Mouse (Mus musculus) erythroblast, adult 5-6 weeks (primary cell): ENCODE data around the gene Lrrc66. TPM values are rescaled to one million over a fixed set of nuclear protein-coding genes. Genes with fewer than 3 reads are reported as not detected.

Source experiments
- ATAC-seq: replicated peaks from 2 replicates; pipeline ENCODE4 v1.8.0; 2016; ENCODE audit warnings: moderate number of reproducible peaks, mild to moderate bottlenecking, moderate TSS enrichment, inconsistent platforms; ENCODE audit not compliant: poor library complexity, low FRiP score, severe bottlenecking
- total RNA-seq, 2 experiments: library from RNA; stranded (forward) in 1 of 2; stranded (reverse) in 1 of 2; fragments of 150-400 nt in 1 of 2; fragments of 200-764, 138-1000 nt in 1 of 2; gene quantifications; 2 replicates each; pipeline versions ENCODE4 v1.2.3 to v1.2.4; 2015 to 2017; ENCODE audit warnings: low replicate concordance in 2 of 2

The Lrrc66 gene
- total RNA-seq (2015; ENCODE audit: low replicate concordance) = not detected in 2 replicates
- 0.43 TPM in 1 of 2 replicates, not detected in the other for total RNA-seq (2017; ENCODE audit: low replicate concordance)

DNA sequence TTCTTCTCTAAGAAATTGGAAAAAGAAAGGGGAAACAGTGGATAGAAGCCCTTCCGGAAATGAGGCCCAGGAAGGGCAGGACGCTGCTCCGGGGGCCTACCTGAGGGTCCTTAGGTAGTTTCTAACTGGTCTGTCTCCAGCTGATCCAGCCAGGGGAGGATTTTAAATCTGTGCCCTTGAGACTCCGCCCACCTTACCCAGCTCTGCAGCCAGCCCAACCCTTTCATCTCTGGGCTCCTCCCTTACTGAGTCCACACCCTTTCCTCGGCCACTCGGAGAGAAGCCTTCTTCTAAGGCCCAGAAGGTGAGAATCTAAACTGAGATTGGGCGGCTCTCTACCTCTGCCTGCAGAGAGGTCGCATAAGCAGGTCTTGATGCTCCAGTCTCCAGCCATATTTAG is at the start of gene Lrrc66:
Gene Lrrc66 (minus strand): TSS at position 236 of the 400 bp plus-strand sequence.
- ATAC-seq = no peak; the same call in 1 of the 2 replicates

- ATAC-seq = no peak
These were observed 44.3 kb upstream of the Lrrc66 start for GRCm38 (mm10) chr5:73676626-73677025.

DNA sequence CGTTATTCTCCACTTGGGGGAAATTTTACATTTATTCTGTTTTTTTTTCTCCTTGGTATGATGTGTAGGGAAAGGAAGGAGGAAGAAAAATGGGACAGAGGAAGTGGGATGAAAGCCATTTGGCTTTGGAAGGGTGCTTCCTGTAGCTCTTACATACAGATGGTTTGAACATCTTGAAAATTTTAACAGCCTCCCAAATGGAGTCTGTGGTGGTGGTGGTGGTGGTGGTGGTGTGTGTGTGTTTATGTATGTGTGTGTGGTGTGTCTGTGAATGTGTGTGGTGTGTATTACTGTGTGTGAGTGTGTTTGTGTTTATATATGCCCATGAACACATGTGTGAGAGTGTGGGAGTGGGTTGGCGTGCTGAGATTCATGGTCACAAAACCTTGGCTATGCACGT is 43.3 kb upstream of the Lrrc66 start:
- ATAC-seq = no peak

- no peak for ATAC-seq
These were observed 37.1 kb upstream of the Lrrc66 start for GRCm38 (mm10) chr5:73669386-73669785.

- ATAC-seq = no peak
These were observed 35.6 kb upstream of the Lrrc66 start for GRCm38 (mm10) chr5:73667877-73668276.

DNA sequence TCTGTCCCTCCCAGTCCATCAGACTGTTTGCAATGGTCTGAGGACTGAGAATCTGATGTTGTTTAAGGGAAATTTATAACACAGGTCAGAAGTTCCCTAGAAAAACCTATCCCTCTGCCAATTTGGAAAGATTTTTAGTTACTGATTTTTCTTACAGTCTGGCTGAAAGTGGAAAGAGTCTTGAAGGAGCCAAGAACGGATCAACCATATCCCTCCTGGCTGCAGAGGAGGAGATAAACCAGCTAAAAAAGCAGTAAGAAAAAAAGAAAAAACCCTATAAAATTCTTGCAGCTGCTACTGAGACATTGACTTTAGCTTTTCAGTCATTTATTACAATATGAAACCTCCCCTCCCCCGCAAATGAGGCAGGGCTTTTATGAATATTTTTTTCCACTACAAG is 34.4 kb upstream of the Lrrc66 start:
- ATAC-seq = no peak

DNA sequence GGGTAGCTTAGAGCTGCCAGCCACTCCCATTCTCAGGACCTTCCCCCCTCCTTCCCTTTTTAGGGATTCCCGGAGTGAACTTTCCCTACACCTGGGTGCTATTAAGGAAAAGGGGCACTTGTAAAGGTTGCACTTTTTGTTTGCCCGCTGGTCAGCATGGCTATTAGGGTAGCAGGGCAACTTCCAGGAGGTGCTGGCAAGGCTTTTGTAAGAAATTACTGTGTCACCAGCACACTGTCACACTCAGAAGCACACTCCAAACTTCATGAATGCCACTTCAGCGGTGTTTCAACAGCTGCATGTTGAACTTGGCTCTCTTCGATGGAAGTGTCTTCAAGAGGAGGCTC is 19.5 kb upstream of the Lrrc66 start:
- ATAC-seq = no peak

- ATAC-seq = no peak
These were observed 18.9 kb upstream of the Lrrc66 start, which contains the start of gene Spata18 for GRCm38 (mm10) chr5:73651061-73651854. TSS of gene Spata18 (plus strand) at chr5:73651379.

DNA sequence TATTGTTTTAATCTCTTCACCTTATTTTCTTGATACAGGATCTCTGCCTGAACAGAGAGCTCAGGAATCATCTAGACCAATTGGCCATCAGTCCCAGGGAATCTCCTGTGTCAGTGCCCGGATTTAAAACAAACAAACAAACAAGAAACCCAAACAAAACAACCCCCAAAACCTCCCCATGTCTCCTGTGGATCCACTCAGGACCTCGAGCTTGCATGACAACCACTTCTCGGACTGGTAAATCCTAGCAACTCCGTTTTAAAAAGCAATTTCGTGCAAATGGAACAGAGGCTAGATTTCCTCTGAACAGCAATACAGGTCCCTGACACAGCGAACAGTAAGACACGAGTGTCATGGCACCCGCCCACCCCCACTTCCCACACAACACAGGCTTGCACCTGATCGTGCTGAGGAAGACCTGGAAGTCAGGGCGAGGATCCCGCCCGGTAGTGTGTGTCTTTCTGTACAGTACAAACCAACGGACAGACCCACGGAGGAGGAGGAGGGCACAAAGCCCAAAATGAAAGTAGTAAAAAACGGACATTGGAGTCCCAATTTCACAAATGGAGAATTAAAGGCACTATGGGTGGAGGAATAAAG is 18.1 kb upstream of the Lrrc66 start:
- ATAC-seq = no peak

DNA sequence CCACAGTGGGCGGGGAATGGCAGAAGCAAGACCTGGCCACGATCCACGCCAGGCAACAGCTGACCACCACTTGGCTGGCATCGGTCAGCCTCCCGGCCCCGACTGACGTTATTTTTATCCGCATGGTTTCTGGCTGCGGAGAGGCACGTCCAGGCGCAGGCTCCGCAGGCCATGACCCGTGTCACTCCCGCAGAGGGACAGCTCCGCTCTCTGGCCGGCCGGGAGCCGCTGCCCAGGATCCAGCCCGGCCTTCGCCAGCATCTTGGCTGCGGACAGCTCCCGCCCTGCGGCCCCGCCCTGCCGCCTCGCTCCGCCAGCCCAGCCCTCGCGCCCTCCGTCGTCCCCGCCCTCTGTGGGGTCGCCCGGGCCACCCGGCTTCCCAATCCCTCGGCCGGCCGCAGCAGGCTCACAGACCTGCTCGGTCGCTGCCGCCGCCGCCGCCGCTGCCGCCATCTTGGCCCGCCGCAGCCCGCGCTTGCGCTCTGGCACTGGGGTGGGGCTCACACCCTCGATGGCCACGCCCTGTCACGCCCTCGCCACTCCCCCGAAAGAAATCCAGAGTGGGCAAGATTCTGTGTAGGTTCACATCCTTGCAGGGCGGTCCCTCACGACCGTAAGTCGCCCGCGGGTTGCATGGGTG is 15.1 kb upstream of the Lrrc66 start, which contains the start of gene Sgcb:
Gene Sgcb (minus strand): TSS at position 530 of the 640 bp plus-strand sequence.
- no peak for ATAC-seq

DNA sequence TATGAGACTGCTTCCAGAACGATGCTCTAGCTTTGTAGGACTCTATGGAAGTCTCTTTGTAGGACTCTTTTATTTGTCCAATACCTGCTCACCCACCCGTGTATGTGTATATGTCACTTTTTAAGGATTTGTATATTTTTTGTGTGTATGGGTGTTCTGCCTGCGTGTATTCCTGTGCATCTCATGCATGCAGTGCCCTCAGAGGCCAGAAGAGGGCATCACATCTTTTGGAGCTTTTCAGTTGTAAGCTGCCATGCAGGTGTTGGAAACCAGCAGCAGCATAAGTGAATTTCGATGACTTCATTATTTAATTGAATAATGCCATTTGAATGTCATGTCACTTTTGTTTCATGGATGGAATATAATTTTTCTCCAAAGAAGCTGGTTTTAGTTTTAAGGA is 9.8 kb upstream of the Lrrc66 start:
- no peak for ATAC-seq

- ATAC-seq = no peak
These were observed 8.7 kb upstream of the Lrrc66 start for GRCm38 (mm10) chr5:73641058-73641457.

GRCm38 (mm10) chr5:73637337-73638107 is 5.2 kb upstream of the Lrrc66 start:
- ATAC-seq = no peak

DNA sequence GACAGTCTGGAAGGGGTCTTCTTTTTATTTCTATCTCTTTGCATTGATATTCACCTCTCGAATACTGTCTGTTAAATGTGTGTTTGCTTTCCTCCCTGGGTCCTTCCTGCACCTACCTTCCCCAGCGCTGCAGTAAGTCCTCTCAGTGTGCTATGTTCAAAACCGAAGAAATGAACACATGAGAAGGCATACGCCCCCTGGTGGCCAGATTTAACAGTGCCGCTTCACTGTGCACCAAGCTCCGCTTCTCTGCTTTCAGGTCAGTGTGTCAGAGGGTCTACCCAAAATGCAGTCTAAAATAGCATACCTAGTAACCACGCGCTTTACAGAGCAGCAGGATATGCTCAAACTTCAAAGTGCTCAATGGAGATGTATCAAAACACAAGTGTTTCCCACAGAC is 815 bp upstream of the Lrrc66 start:
- no peak for ATAC-seq

DNA sequence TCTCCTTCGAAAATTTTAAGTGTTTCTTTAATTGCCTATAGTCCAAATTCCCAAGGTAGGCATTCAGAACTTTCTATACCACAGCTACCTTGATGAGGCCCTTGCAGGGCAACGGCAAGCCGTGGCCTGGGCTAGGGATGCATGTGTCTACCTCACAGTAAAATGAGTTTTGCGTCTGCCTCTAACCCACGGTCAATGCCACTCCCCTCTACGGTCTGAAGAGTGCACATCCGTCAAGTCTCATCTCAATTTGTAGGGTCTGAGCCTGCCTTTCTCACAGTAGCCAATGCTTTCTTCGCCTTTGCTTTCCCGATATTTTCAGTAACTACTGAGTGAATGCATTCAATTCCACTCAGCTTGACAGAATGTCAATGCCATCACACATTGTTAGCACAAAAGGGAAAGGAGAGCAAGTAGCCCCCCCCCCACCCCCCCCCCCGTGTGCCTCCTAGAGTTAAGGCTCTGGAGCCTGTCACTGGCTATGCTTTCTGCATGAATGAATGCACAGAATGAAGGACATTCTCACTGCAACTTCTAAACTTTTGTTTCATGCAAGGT is 1.2 kb downstream of the Lrrc66 start:
- no peak for ATAC-seq

DNA sequence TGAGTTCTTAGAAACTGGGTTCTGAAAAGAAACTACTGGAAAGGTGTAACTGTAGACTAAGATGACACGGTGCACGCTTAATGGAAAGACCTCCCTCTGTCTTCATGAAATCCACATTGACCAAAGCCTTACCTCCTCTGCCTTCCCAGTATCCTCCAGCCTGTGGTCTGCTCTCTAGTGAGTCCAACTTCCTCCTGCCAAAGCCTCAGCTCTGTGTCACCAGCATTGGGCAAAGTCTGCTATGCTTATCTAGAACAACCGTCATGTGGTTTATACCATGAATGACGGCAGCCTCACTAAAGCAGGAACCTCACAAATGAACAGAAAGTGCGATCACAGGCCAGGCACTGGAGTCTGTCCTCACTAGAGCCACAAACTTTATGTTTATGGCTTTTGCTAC is 2.2 kb downstream of the Lrrc66 start:
- ATAC-seq = no peak

- ATAC-seq = no peak
These were observed 4.3 kb downstream of the Lrrc66 start for GRCm38 (mm10) chr5:73627991-73628390.

DNA sequence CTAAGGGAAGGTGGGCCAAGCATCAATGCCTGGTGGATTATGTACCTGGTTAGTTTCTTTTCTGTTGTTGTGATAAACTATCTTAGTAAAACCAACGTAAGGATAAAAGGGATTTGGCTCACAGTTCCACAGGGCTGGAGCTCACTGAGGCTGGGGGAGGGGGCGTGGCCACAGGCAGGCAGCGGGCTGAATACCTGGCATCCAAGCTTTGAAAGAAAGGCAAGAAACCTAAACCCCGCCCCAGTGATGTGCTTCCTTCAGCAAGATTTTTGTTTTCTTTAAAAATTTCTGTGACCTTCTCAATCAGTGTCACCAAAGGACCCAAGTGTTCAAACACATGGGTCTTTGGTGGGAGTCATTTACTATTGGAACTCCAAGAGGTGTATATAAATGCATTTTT is 4.8 kb downstream of the Lrrc66 start:
- no peak for ATAC-seq

DNA sequence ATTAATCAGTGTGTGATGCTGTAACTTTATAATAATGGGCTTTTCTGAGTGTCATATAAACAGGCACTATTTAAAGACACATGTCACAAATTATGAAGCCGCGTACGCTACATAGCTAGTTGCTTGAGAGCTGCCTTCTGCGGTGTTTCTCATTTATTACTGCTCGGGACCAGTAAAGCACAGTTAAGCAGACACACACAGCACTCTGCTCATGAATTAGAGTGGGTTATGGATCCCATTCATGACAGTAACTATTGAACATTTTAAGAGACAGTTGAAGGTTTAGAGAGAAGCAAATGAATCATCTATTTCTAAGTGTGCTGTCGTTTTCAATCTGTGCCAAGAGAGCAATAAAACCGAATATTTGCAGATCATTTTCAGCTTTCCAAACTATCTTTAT is 5.5 kb downstream of the Lrrc66 start:
- ATAC-seq = no peak

- no peak for ATAC-seq
These were observed 6.8 kb downstream of the Lrrc66 start for GRCm38 (mm10) chr5:73625505-73625904.
